Mouse (Mus musculus): ENCODE measurements at regions not wholly inside any gene's neighbourhood (a gene's known extent, or its start where the extent isn't known, plus 50 kb on each side); places are given as distances from the start of the nearest gene placed in this dataset.

DNA sequence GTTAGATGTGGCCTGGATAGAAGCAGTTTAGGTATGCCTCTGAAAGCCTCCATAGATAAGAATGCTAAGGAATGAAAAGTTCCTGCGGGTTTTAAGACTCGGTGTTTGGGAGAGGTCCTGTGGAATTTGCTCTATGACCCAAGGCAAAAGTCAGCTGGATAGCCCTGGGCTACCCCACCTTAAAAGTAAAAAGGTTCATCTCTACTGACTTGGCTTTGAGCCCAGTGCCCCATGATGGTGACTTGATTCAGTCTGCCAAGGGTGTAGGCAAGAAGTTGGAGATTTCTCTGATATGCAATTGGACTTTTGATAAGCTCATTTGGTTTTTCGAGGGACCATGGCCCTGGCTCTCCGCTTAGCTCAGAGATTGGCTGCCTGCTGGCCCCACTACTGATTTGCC is 78.8 kb upstream of the Herc3 start:
- no peak for DNase-seq (ENCODE audit: low spot score in 2 of 2)

DNA sequence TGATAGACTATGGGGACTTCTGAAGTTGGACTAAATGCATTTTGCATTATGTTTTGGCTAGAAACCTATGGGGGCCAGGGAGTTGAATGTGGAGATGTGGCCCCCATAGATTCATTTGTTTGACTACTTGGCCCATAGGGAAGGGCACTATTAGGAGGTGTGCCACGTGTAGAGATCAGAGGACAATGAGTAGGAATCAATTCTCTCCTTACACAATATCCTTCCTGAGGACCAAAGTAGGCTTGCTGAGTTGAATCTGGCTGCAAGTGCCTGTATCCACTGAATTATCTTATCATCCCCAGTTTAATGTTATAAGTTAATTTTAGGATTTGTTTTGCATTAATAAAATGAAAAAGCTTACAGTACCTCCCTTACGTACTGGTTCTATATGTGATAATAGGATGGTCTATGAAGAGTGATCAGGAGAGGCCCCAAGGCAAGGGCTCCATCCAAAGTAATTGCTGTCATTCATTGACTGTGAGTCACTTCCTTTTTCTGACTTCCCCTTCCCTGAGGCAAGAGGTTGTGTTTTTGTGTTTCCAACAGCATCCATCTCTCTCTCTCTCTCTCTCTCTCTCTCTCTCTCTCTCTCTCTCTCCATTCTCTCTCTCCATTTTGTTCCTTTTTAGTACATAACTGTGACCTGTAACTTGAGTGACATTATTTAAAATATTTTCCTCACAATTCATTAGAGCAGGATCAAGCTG is 74.8 kb upstream of the Herc3 start:
- DNase-seq (ENCODE audit: low spot score in 2 of 2): no peak

DNA sequence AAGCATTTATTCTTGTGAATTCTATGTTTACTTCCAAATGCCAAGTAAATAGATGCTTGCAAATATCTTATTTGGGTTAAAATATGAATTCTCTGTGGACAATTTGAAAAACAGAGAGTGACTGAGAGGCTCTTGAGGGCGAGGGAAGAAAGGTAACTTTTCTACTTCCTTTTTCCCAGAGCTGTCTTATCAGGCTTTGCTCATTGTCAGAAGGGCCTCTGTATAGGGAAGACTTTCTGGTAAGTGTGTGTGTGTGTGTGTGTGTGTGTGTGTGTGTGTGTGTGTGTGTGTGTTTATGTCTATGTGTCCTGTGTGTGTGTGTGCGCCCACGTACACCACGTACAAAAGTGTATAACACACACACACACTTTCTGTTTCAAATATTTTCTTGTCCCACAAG is 73.9 kb upstream of the Herc3 start:
- DNase-seq (ENCODE audit: low spot score in 2 of 2): no peak

DNA sequence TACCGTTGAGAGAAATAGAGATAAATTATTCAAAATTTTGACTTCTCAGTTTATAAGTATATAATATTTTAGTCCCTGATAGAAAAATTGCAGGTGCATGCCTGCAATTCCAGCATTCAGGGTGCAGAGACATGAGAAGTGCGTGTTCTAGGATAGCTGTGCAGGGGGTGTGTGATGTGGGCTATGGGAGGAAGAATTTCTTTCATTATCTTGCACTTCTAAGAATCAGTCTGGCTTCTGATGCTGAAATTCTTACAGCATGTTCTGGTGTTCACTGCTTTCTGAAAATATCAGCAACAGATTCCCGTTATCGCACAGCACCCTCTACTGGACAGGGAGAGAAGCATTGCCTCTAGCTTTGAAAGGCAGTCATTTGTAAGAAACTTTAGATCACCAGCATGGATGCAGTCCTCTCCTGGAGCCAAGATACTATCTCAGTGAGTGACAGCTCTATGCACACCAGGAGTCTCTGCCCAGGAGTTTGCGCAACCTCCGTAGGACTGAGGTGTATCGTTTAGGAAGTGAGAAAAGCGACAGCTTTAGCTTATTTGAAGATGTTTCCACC is 60.5 kb upstream of the Herc3 start:
- DNase-seq (ENCODE audit: low spot score in 2 of 2): peak; percentile 59 to 71

DNA sequence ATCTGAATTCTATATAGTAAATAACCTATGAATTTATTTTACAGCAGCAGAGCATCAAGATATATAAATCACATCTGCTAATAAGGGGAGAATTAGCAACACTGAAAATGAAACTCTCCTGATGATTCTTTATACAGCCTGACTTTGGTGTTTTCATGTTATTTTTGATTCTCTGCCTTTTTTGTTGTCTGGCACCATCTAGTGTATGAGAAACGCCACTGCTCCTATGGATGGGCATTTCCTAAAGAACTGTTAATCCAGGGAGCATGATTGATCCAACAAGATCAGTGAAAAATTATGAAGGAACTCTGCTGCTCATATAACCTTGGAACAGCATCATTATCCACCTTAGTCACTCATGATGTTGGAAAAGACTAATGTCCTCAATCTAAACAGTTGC is 59.3 kb upstream of the Herc3 start:
- peak in 1 of 2 experiments; percentile 62 for DNase-seq (ENCODE audit: low spot score in 2 of 2)
